Mouse (Mus musculus) kidney, adult 2 months (tissue): Measurements from ENCODE around the gene Zbtb37. TPM values are rescaled to one million over a fixed set of nuclear protein-coding genes. Genes with fewer than 3 reads are reported as not detected.
A peak's percentile ranks its signal among the peaks of the same experiment; 100 is the strongest.

Experiments used
- DNase-seq: peaks from one replicate; pipeline ENCODE4 v3.0.0; 2021
- H3K27ac ChIP-seq: fragments of 200-500 bp; 2 replicates; pipeline ENCODE4 v1.5.1; 2012; ENCODE audit warnings: low read depth, low read length, control low read depth, inconsistent platforms; ENCODE audit not compliant: insufficient read depth
- H3K27me3 ChIP-seq: fragments of 200-500 bp; replicated peaks from 2 replicates; pipeline ENCODE4 v1.6.1; 2012; ENCODE audit warnings: mild to moderate bottlenecking, moderate library complexity, low read length, inconsistent platforms; ENCODE audit not compliant: control insufficient read depth, insufficient read depth
- H3K36me3 ChIP-seq: fragments of 200-500 bp; 2 replicates; pipeline ENCODE4 v1.6.1; 2012; ENCODE audit warnings: mild to moderate bottlenecking, moderate library complexity, low read length, inconsistent platforms; ENCODE audit not compliant: control insufficient read depth, insufficient read depth
- H3K4me1 ChIP-seq: fragments of 200-500 bp; 2 replicates; pipeline ENCODE4 v1.6.1; 2011; ENCODE audit warnings: low read length; ENCODE audit not compliant: control insufficient read depth, insufficient read depth
- H3K4me3 ChIP-seq: fragments of 200-500 bp; 2 replicates; pipeline ENCODE4 v1.5.1; 2011; ENCODE audit warnings: mild to moderate bottlenecking, low read depth, low read length, control low read depth; ENCODE audit not compliant: insufficient read depth
- CTCF ChIP-seq: fragments of 200-500 bp; conservative IDR thresholded peaks from 2 replicates; pipeline ENCODE4 v1.5.1; 2011; ENCODE audit warnings: low read depth, mild to moderate bottlenecking, control low read depth, low read length, moderate library complexity, mixed read lengths; ENCODE audit not compliant: insufficient read depth, insufficient read length
- POLR2A ChIP-seq: fragments of 200-500 bp; IDR thresholded peaks from one replicate; pipeline ENCODE4 v1.6.1; 2011; ENCODE audit warnings: low read depth, low read length, control low read depth
- WGBS: fragments of 180-500 bp; shearing (Covaris S2); methylation state at CpG from one replicate; pipeline ENCODE4 v1.1.7; 2018; 5-methylcytosine and 5-hydroxymethylcytosine counted together
- polyA plus RNA-seq: library from polyadenylated mRNA; depleted of rRNA; stranded (reverse); fragments of >200 nt; gene quantifications from 2 replicates; pipeline ENCODE4 v1.2.3, GENCODE M21; 2012; rRNA removed

Gene Zbtb37
- polyA plus RNA-seq, 1 experiment = 1.7 TPM

DNA sequence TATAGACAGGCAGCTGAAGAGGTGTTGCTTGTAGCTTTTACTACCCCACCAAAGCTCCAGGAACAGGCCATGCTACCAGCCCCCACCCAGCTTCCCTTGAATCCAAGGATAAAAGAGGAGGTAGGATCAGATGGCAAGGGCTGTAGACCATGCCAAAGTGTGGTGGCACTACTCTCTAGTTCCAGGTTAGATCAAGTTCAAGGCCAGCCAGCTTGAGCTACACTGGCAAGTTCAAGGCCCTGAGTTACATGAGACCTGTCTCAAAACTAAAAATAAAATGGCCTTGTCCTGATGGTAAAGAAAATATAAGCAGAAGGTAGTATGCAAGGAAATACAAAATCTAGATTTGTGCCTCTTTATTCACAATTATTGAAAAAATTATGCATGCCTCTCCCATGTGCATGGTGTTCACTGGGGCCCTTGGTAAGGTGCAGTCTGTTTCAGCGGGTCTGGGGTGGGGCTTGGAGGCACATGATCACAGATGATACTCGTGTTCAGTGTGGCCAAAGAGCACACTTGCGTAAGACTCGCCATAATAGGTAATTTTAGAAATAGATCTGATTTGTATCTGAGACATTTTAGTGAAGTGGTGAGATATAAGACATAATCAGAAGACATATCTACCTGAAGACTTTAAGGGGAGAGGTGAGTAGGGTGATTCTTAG lies 56.4 kb downstream of the Zbtb37 start, which contains the start of gene Serpinc1:
Gene Serpinc1, plus strand, starts transcription at position 515 of the 665 bp plus-strand sequence.
- Histone ChIP-seq H3K27ac (no peak within 1 kb of the TSS), H3K27me3 (no peaks in the 10 kb centered on the region), H3K4me3 (no peak within 1 kb of the TSS), H3K4me1 (no peaks in the 10 kb centered on the region; the same call in 1 of the 2 replicates), H3K36me3 (no peaks in the 10 kb centered on the region)
- 86% methylated on average over 4 of the region's 4 CpGs for WGBS
- no peak for DNase-seq
- TF ChIP-seq POLR2A (no peak), CTCF (no peak)

DNA sequence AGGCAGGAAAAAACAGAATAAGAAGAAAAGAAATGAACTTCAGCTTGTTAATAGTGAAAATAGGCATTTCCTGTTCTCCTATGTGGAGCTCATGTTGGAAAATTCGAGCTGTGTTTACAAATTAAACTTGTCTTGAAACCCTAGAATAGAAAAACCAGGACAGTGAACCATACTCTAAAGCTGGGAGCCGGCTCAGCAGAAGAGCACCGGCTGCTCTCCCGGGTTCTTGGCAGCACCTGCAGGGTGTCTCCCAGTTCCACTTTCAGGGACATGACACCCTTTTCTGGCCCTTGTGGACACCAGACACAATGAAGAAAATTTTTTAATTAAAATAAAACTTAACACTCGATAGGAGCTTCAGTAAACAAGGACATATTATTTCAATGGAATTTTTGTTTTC lies 66.0 kb downstream of the Zbtb37 start:
- Histone ChIP-seq H3K4me3 (no peak overlapping the region), H3K27ac (no peak overlapping the region), H3K4me1 (no peaks in the 10 kb centered on the region), H3K36me3 (peaks cover 15% of the 10 kb centered on the region), H3K27me3 (no peaks in the 10 kb centered on the region)
- TF ChIP-seq POLR2A (no peak), CTCF (no peak)
- 36% methylated on average over 5 of the region's 5 CpGs for WGBS
- no peak for DNase-seq

DNA sequence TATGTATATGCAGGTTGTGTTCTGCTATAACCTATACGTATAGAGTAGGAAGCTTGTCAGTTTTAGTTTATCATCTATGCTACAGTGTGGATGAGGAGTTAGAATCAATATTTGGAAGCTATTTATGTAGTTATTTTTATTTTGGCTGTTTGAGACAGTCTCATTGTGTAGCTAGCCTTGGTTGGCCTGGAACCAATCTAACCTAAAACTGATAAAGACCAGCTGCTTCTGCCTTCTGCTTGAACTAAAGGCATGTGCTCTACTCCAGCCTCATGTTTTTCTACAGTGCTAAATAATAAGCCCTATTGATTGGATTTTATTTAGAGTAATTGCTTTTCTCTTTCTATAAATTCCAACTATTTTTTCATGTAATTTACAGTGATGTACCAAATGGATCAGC lies 67.4 kb downstream of the Zbtb37 start:
- no peak overlapping the region for H3K4me3 ChIP-seq
- H3K36me3 ChIP-seq = peaks cover 22% of the 10 kb centered on the region
- peak; percentile 29 for DNase-seq
- H3K4me1 ChIP-seq = no peaks in the 10 kb centered on the region
- no peak overlapping the region for H3K27ac ChIP-seq
- 86% methylated on average over 1 of the region's 1 CpGs for WGBS
- no peaks in the 10 kb centered on the region for H3K27me3 ChIP-seq
- no peak for TF ChIP-seq POLR2A
- TF ChIP-seq CTCF = no peak

DNA sequence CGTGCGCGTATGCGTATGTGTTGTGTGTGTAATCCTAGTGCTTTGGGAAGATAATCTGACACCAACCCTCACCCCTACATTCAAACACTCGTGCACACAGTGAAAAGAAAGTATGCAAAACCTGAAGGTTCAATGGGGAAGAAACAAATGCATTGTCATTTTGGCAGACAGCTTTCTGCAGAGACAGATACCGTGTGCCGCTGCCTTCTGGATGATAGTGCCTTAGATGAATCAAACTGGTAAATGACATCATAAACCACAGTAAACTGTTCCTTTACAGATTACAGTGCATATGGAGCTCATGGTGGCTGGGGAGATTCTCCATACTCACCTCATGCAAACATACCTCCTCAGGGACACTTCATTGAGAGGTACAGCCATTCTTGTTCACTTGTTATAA lies 71.5 kb downstream of the Zbtb37 start:
- H3K27ac ChIP-seq = no peak overlapping the region
- H3K4me1 ChIP-seq = no peaks in the 10 kb centered on the region
- WGBS = 95% methylated on average over 7 of the region's 7 CpGs
- H3K4me3 ChIP-seq = no peak overlapping the region
- no peaks in the 10 kb centered on the region for H3K27me3 ChIP-seq
- DNase-seq = no peak
- TF ChIP-seq CTCF = no peak
- TF ChIP-seq POLR2A = no peak
- H3K36me3 ChIP-seq = peaks cover 20% of the 10 kb centered on the region

Other genes with a start within 250 kb of the Zbtb37 start
- gene Rabgap1l, start 241.6 kb downstream of the Zbtb37 start, polyA plus RNA-seq = 8.8 and 12.9 TPM in 2 replicates
- gene Rc3h1, start 128.4 kb downstream of the Zbtb37 start, polyA plus RNA-seq = 13.5 and 14.9 TPM in 2 replicates
- 2.3 and 3.3 TPM in 2 replicates for gene Serpinc1, start 56.3 kb downstream of the Zbtb37 start, polyA plus RNA-seq
- 17.9 and 19.1 TPM in 2 replicates for gene Dars2, start 35.8 kb upstream of the Zbtb37 start, polyA plus RNA-seq
- gene Cenpl, start 35.9 kb upstream of the Zbtb37 start, polyA plus RNA-seq = 1.2 and 1.6 TPM in 2 replicates
- gene Klhl20, start 96.7 kb upstream of the Zbtb37 start, polyA plus RNA-seq = 7.2 and 7.9 TPM in 2 replicates
- gene Ankrd45, start 107.8 kb upstream of the Zbtb37 start, polyA plus RNA-seq = 1.2 and 1.5 TPM in 2 replicates
- not detected in 2 replicates for gene Tex50, start 124.5 kb upstream of the Zbtb37 start, polyA plus RNA-seq
- gene Prdx6, start 216.4 kb upstream of the Zbtb37 start, polyA plus RNA-seq = 116 and 186 TPM in 2 replicates